Mouse (Mus musculus): ENCODE results near the gene Cdkl2.

Cdkl2 gene

GRCm38 (mm10) chr5:92019960-92020359 is 23.7 kb downstream of the Cdkl2 start:
- CTCF ChIA-PET: no interaction called here
- POLR2A ChIA-PET: no interaction called here

DNA sequence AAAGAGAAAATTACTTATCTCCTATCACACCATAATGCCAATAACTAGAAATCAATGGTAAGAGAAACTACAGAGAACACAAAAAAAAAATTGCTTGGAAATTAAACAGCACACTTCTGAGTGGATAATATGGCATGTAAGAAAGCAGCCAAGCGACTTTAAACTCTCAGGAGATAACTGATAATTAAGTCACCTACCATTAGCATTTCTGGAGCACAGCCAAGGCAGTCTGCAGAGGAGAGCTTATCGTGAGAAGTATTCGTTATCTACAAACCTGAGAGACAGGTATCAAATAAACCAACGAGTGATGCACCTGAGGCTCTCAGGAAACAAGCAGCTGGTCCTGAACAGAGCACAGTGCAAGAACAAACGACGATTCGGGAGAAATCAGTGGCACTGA is 31.9 kb downstream of the Cdkl2 start:
- ChIA-PET POLR2A (interaction anchor here in 2 of 4 experiments (0.6 to 1.2 kb wide), 3 partner anchors 9 to 492 kb away, joined by 3 to 4 read pairs (median 3); no protein-coding TSS in a partner anchor), CTCF (no interaction called here)

DNA sequence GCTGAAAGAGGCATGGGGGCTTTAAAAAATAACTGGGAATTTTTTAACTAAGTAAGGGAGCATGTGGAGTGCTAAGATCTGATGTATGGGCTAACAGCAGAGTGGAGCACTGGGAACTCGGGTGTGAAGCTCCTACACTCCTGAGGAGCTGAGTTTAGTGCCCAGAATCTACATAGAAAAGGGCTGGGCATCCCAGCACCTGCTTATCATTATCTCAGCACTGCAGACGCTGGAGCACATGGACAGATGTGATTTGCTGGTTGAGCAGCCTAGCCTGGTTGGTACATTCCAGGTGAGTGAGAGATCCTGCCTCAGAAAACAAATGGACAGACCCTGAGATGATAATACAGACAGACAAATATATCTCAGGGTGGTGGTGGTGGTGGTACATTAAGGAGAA is 33.9 kb downstream of the Cdkl2 start:
- CTCF ChIA-PET: no interaction called here
- POLR2A ChIA-PET: no interaction called here

DNA sequence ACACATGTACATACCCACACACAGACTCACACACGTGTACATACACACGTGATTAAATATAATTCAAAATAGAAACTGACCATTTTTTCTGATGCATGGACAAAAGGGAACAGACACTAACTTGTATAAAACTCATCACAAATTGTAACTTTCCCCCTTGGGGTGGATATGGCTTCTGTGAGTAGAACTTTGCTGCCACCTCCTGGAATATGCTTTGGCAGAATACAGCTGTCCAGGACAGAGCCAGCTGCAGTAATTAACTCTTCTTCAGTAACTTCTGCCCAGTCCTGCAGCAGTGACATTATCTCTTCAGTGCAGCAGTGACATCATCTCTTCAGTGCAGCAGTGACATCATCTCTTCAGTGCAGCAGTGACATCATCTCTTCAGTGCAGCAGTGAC is 40.7 kb downstream of the Cdkl2 start:
- CTCF ChIA-PET: interaction anchor here in 1 of 4 experiments (0.7 kb wide), 1 partner anchor 178 kb away, joined by 5 read pairs; no protein-coding TSS in a partner anchor
- POLR2A ChIA-PET: interaction anchor here in 1 of 4 experiments (0.7 kb wide), 1 partner anchor 8 kb away, joined by 3 read pairs; no protein-coding TSS in a partner anchor

- CTCF ChIA-PET: no interaction called here
- POLR2A ChIA-PET: interaction anchor here in 2 of 4 experiments (0.6 to 0.7 kb wide), 2 partner anchors 10 to 39 kb away, joined by 3 read pairs; no protein-coding TSS in a partner anchor
Measured at GRCm38 (mm10) chr5:92000770-92001169, 42.9 kb downstream of the Cdkl2 start.

- CTCF ChIA-PET: no interaction called here
- POLR2A ChIA-PET: interaction anchor here in 2 of 4 experiments (1.1 to 1.9 kb wide), 3 partner anchors 13 to 477 kb away, joined by 3 to 5 read pairs (median 3); partner anchors contain the start of gene Parm1 (in 1 of the 2)
Measured at GRCm38 (mm10) chr5:91994546-91994945, 49.1 kb downstream of the Cdkl2 start.

DNA sequence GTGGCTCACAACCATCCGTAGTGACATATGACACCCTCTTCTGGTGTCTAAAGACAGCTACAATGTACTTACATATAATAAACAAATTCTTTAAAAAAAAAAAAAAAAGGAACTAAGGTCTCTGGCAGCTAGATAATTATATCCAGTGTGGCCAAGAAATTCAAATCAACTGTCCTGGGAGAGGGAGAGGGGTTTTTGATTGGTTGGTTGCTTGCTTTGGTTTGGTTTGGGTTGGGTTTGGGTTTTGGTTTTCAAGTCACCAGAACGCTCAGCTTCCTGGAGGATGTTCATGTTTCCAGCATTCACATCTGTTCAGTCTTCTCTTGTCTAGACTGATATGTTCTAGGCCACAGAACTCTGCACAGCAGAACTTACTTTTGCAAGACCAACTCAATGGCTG is 50.6 kb downstream of the Cdkl2 start:
- POLR2A ChIA-PET: interaction anchor here in 1 of 4 experiments (1.9 kb wide), 1 partner anchor 11 kb away, joined by 5 read pairs; no protein-coding TSS in a partner anchor
- CTCF ChIA-PET: no interaction called here

DNA sequence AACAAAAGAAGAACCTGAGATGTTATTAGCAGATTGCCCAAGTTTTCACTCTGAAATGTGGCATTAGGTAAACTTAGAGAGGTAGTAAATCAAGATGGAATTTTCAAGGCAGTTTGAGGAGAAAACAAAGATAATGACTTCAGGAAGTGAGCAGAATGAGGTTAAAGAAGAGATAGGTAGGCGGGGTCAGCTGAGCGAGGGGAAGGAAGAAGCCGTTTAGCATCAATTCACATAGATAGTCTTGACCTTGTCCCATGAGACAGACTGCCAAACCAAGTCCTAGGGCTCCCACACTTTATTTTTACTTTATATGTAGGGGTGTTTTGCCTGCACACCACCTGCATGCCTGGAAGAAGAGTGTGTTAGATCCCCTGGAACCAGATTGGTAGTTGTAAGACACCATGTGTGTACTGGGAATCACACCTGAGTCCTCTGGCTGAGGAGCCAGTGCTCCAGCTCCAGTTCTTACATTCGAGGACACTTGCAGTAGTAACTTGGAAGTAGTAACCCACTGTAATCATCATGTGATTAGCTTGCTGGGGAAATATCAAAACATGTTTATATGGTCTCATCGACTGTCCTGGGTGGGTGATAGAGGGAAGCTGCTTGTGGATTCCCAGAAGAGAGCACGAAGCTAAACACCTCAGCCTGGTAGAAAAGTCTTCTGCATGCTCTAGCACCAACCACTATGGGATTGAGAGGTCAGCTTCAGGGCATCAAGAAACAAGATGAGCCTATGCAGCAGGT is 52.3 kb downstream of the Cdkl2 start:
- CTCF ChIA-PET: interaction anchor here in 1 of 4 experiments (0.6 kb wide), 1 partner anchor 1025 kb away, joined by 3 read pairs; no protein-coding TSS in a partner anchor
- POLR2A ChIA-PET: interaction anchor here in 2 of 4 experiments (0.5 to 0.7 kb wide), 2 partner anchors 12 to 136 kb away, joined by 3 to 4 read pairs; no protein-coding TSS in a partner anchor

GRCm38 (mm10) chr5:91989261-91989660 is 54.4 kb downstream of the Cdkl2 start:
- CTCF ChIA-PET: no interaction called here

DNA sequence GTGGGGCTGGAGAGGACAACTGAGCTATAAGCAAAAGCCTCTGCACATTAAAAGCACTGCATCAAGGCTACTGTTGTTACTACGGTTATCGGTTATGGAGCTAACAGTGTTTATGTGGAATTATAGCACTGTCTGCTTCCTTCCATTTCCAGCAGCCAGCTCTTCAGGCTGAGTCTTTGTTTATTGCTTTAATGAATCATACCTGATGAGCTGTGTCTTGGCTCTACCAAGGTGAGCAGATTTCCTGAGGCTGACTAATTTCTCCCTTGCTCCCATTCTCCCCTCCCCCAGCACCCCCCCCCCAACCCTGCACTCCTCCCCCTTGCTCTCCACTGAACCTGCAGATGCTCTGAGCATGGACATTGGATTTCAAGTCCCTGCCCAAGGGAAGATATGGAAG is 55.9 kb downstream of the Cdkl2 start:
- ChIA-PET CTCF (interaction anchor here in 2 of 4 experiments (0.5 to 0.7 kb wide), 2 partner anchors 140 to 471 kb away, joined by 3 to 4 read pairs; partner anchors contain the start of gene Parm1 (in 1 of the 2)), POLR2A (interaction anchor here in 1 of 4 experiments (1.2 kb wide), 1 partner anchor 12 kb away, joined by 3 read pairs; no protein-coding TSS in a partner anchor)

More at GRCm38 (mm10) chr5:91989261-91989660, 54.4 kb downstream of the Cdkl2 start:
- POLR2A ChIA-PET: interaction anchor here in 1 of 4 experiments (0.6 kb wide), 1 partner anchor 153 kb away, joined by 3 read pairs; no protein-coding TSS in a partner anchor

- CTCF ChIA-PET: interaction anchor here in 1 of 4 experiments (0.7 kb wide), 1 partner anchor 141 kb away, joined by 3 read pairs; no protein-coding TSS in a partner anchor
- POLR2A ChIA-PET: interaction anchor here in 1 of 4 experiments (1.2 kb wide), 1 partner anchor 11 kb away, joined by 3 read pairs; no protein-coding TSS in a partner anchor
Measured at GRCm38 (mm10) chr5:91987236-91987635, 56.4 kb downstream of the Cdkl2 start, which contains the start of gene Odaph. Odaph (plus strand) TSS chr5:91987475.

- CTCF ChIA-PET: no interaction called here
- POLR2A ChIA-PET: no interaction called here
Measured at GRCm38 (mm10) chr5:91985721-91986120, 58.0 kb downstream of the Cdkl2 start.

DNA sequence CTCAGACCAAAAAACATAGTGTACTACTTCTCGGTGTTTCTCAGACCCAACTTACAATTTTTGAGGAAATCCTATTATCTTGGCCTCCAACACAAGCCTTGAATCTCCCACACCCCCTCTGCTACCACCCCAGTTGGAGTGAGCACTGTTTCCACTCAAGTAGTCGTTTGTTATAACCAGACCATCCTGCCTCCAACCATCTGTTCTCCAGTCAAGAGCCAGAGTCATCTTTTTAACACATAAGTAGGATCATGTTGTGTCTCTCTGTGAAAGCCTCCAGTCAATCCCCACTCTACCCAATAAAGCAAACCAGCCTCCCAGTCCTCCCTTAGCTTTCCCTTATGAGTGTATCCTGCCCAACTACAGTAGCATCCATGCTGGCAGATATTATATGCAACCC is 60.2 kb downstream of the Cdkl2 start:
- POLR2A ChIA-PET: interaction anchor here in 1 of 4 experiments (0.6 kb wide), 1 partner anchor 89 kb away, joined by 3 read pairs; no protein-coding TSS in a partner anchor

DNA sequence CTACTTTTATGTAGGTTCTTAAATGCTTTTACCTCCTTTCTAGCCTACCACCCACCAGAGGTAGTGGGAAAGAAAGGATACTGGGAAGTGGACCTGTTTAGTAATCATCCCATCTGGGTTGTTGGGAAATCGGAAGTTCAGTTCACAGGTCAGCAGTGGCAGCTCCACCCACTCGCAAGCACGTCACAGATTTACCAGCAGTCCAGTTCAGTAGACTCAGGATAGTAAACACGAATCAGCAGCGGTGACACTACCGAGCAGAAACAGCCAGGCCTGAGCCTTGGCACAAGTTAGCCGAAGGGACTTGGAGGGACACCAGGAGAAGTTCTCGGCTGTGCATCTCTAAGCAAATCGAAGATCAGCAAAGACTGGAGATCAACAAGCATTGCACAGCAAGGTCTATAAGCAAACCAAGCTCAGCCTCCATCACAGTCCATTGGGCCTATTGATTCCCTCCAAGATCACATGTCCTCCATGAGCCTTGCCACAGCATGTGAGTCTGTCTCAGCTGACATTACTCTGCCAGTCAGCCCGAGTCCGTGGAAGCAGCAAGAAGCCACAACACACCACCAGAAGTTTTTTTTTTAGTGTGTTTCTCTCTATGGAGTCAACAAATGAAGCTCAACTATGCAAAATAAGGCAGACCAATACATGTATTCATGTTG is 62.4 kb downstream of the Cdkl2 start:
- POLR2A ChIA-PET: interaction anchor here in 1 of 4 experiments (0.8 to 1.6 kb wide), 4 partner anchors 13 to 61 kb away, joined by 3 to 5 read pairs (median 4); no protein-coding TSS in a partner anchor
- CTCF ChIA-PET: no interaction called here

More for the DNA sequence above, 60.2 kb downstream of the Cdkl2 start:
- CTCF ChIA-PET: no interaction called here

DNA sequence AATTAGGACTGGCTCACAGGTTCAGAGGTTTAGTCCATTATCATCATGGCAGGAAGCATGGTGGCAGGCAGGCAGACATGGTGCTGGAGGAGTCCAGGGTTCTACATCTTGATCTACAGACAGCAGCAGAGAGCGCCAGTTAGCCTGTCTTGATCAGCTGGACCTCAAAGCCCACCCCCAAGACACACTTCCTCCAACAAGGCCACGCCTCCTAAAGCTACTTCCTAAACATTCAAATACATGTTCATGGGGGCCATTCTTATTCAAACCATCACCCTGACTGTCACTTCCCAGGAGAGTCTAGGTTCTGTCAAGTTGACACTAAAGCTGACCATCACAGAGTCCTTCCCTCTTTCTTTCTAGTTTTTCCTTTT is 66.3 kb downstream of the Cdkl2 start:
- ChIA-PET POLR2A (interaction anchor here in 2 of 4 experiments (0.7 to 2.2 kb wide), 2 partner anchors 17 to 1287 kb away, joined by 5 read pairs; no protein-coding TSS in a partner anchor), CTCF (interaction anchor here in 1 of 4 experiments (0.6 kb wide), 1 partner anchor 460 kb away, joined by 4 read pairs; the partner anchor contains the start of gene Parm1)

DNA sequence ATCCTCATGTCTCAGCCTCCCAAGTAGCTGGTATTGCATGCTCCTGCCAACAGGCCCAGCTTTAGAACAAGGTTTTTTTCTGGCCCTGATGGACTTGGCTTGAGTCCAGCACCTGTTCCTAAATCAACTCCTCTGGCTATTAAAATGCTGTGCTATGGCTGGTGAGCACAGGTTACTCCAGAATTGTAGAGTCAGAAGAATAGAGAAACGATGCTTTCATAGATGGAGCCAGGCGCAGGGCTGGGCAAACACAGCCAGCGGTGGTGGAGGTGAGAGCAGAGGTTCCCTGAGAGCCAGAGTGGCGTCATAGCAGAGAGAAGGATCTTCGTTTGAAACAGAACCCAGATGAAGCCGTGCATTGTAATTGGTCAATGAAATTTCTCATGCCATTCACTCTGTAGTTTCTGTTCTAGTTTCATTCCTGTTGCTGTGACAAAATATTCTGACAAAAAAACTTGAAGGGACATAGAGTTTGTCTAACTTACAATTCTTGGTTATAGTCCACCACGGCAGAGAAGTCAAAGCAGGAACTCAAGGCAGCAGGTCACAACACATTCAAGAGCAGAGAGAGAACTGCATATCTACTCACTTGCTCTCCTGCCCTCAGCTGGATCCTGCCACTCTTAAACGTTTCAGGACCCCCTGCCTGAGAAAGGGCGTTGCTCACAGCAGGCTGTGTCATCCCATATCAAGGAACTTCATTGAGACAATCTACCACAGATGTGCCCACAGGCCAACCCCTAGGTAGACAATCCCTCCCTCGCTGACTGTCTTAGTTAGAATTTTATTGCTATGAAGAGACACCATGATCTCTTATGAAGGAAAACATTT is 66.9 kb downstream of the Cdkl2 start:
- ChIA-PET CTCF (no interaction called here), POLR2A (interaction anchor here in 3 of 4 experiments (0.7 to 2.2 kb wide), 7 partner anchors 11 to 1288 kb away, joined by 3 to 5 read pairs (median 3); partner anchors contain the start of genes G3bp2 (in 1 of the 3) and Odaph (in 1 of the 3))

DNA sequence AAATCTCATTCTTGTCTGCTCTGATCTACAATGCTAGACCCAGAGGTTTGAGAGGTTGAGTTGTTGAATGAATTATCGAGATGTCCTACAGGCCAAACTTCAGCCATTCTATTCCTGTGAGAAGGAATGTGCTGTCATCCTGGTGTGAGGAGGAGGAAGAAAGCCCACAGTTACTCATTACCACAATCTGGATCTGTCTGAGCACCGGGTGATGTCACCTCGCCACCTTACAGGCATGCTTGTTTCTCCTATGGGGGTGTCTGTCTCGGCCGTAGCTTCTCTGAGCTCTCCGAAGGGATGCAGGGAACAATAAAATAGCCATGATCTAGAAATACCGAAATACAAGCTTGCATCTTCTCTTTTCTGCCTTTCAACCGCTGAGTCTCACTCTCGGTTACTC is 67.9 kb downstream of the Cdkl2 start:
- CTCF ChIA-PET: no interaction called here

GRCm38 (mm10) chr5:91974002-91974401 is 69.7 kb downstream of the Cdkl2 start:
- CTCF ChIA-PET: no interaction called here
- POLR2A ChIA-PET: interaction anchor here in 2 of 4 experiments (1.4 to 3.3 kb wide), 2 partner anchors 11 to 12 kb away, joined by 4 to 17 read pairs; partner anchors contain the start of gene Rchy1 (in 2 of the 2)

More for the DNA sequence above, 67.9 kb downstream of the Cdkl2 start:
- POLR2A ChIA-PET: interaction anchor here in 3 of 4 experiments (0.7 to 2.2 kb wide), 6 partner anchors 12 to 212 kb away, joined by 3 to 5 read pairs (median 3); partner anchors contain the start of genes G3bp2 (in 1 of the 3) and Odaph (in 1 of the 3)
